Mouse (Mus musculus) midbrain, embryonic 14.5 days (tissue): ENCODE data around the gene Olfr49. TPM values are rescaled to one million over a fixed set of nuclear protein-coding genes. Genes with fewer than 3 reads are reported as not detected.
A peak's percentile ranks its signal among the peaks of the same experiment; 100 is the strongest.

Experiments used
- ATAC-seq: fragments of 200-750 bp; cut with Nextera tagmentation; 2 replicates; pipeline ENCODE4 v1.8.0; 2017; ENCODE audit warnings: moderate number of reproducible peaks, moderate library complexity; ENCODE audit not compliant: low FRiP score, low TSS enrichment
- DNase-seq: peaks from one replicate; pipeline ENCODE4 v3.0.0-alpha.2; 2015
- H3K27ac ChIP-seq: fragments of 300-500 bp; sonication (generic); replicated peaks from 2 replicates; pipeline ENCODE4 v1.5.1; 2014; ENCODE audit warnings: mild to moderate bottlenecking, low read depth, low read length, moderate library complexity
- H3K27me3 ChIP-seq: fragments of 300-500 bp; sonication (generic); 2 replicates; pipeline ENCODE4 v1.6.1; 2014; ENCODE audit warnings: low read length, control low read depth, mixed read lengths; ENCODE audit not compliant: control insufficient read depth, insufficient read depth
- H3K36me3 ChIP-seq: fragments of 300-500 bp; sonication (generic); 2 replicates; pipeline ENCODE4 v1.6.1; 2014; ENCODE audit warnings: low read length, control low read depth; ENCODE audit not compliant: control insufficient read depth, insufficient read depth
- H3K4me1 ChIP-seq: fragments of 300-500 bp; sonication (generic); 2 replicates; pipeline ENCODE4 v1.6.1; 2014; ENCODE audit warnings: mild to moderate bottlenecking, antibody characterized with exemption, low read length, control low read depth; ENCODE audit not compliant: control insufficient read depth, insufficient read depth
- H3K4me2 ChIP-seq: fragments of 300-500 bp; sonication (generic); 2 replicates; pipeline ENCODE4 v1.6.1; 2014; ENCODE audit warnings: mild to moderate bottlenecking, low read length, moderate library complexity
- H3K4me3 ChIP-seq: fragments of 300-500 bp; sonication (generic); replicated peaks from 2 replicates; pipeline ENCODE4 v1.5.1; 2014; ENCODE audit warnings: low read depth, low read length
- H3K9ac ChIP-seq: fragments of 300-500 bp; sonication (generic); replicated peaks from 2 replicates; pipeline ENCODE4 v1.6.1; 2014; ENCODE audit warnings: mild to moderate bottlenecking, low read length, moderate library complexity
- H3K9me3 ChIP-seq: fragments of 300-500 bp; sonication (generic); 2 replicates; pipeline ENCODE4 v1.6.1; 2016; ENCODE audit warnings: low read length, control low read depth, mixed read lengths; ENCODE audit not compliant: control insufficient read depth
- WGBS: fragments of 180-500 bp; shearing (Covaris S2); extraction: QIAGEN DNeasy Blood & Tissue Kit; methylation state at CpG from one replicate; pipeline ENCODE4 v1.1.7; 2014; 5-methylcytosine and 5-hydroxymethylcytosine counted together
- polyA plus RNA-seq: library from polyadenylated mRNA; unstranded; fragments of >200 nt; fragmentation: Nextera tagmentation; extraction: Ambion mirVana; gene quantifications from 2 replicates; pipeline ENCODE4 v1.2.1, GENCODE M21; 2014

Olfr49 gene
- polyA plus RNA-seq, 1 experiment from 2014 or later, result not detected

GRCm38 (mm10) chr14:54265951-54266350, 18.8 kb downstream of the Olfr49 start:
- Histone ChIP-seq H3K36me3 (peaks cover 14% of the 10 kb centered on the region), H3K9me3 (no peaks in the 10 kb centered on the region), H3K4me1 (no peaks in the 10 kb centered on the region), H3K27ac (no peak overlapping the region), H3K4me2 (no peak overlapping the region), H3K27me3 (no peaks in the 10 kb centered on the region), H3K9ac (no peak overlapping the region), H3K4me3 (no peak overlapping the region)
- DNase-seq (no peak), ATAC-seq (no peak)
- 76% methylated on average over 6 of the region's 6 CpGs for WGBS

DNA sequence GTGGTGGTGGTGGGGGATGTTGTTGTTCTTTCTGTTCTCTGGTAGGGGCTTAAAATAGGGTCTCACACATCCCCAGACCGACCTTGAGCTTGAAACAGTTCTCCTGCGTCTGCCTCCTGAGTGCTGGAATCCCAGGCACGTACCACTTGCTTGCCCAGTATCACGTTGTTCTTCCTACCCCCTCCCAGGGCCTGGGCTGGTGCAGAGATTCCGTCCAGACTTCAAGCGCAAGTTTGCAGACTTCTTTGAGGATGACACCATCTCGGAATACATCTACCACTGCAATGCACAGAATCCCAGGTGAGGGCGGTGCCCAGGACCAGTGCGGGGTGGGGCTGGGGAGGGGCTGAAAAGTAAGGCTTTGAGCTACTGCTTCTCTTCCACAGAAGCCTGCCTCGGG, 19.6 kb downstream of the Olfr49 start:
- 37% methylated on average over 10 of the region's 10 CpGs for WGBS
- Histone ChIP-seq H3K4me1 (no peaks in the 10 kb centered on the region), H3K9ac (no peak overlapping the region), H3K4me3 (no peak overlapping the region), H3K27me3 (no peaks in the 10 kb centered on the region), H3K36me3 (peaks cover 14% of the 10 kb centered on the region), H3K9me3 (no peaks in the 10 kb centered on the region), H3K27ac (no peak overlapping the region), H3K4me2 (no peak overlapping the region)
- ATAC-seq (no peak), DNase-seq (no peak)

GRCm38 (mm10) chr14:54264231-54264630, 20.5 kb downstream of the Olfr49 start:
- Histone ChIP-seq H3K9ac (no peak overlapping the region), H3K36me3 (peaks cover 14% of the 10 kb centered on the region), H3K9me3 (no peaks in the 10 kb centered on the region), H3K4me1 (peaks cover 8% of the 10 kb centered on the region; the same call in 1 of the 2 replicates), H3K27me3 (no peaks in the 10 kb centered on the region), H3K27ac (no peak overlapping the region), H3K4me2 (no peak overlapping the region), H3K4me3 (no peak overlapping the region)
- ATAC-seq (no peak), DNase-seq (no peak)
- WGBS, result 92% methylated on average over 7 of the region's 7 CpGs

DNA sequence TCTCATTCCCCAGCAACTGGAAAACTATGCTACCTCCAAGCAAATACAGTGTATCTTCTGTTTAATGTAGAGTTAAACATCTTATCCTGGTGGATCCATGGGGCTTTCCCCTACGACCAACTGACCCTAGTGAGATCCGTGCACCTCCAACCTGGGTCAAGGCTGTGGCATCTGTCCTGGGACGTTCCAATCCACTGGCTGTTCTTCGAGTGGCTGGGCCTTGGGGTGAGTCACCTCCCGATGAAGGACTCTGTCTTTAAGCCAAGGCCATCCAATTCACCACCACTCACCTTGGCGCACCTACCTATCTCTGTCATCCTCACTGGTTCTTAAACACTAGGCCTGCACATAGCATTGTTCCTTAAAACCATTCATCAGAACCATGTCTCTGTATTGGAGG, 21.6 kb downstream of the Olfr49 start:
- no peak for DNase-seq
- no peaks in the 10 kb centered on the region for H3K9me3 ChIP-seq
- 95% methylated on average over 6 of the region's 6 CpGs for WGBS
- no peak overlapping the region for H3K27ac ChIP-seq
- H3K4me1 ChIP-seq, result peaks cover 8% of the 10 kb centered on the region; the same call in 1 of the 2 replicates
- no peaks in the 10 kb centered on the region for H3K27me3 ChIP-seq
- peaks cover 9% of the 10 kb centered on the region for H3K36me3 ChIP-seq
- no peak overlapping the region for H3K4me3 ChIP-seq
- ATAC-seq, result no peak
- H3K9ac ChIP-seq, result no peak overlapping the region
- no peak overlapping the region for H3K4me2 ChIP-seq

DNA sequence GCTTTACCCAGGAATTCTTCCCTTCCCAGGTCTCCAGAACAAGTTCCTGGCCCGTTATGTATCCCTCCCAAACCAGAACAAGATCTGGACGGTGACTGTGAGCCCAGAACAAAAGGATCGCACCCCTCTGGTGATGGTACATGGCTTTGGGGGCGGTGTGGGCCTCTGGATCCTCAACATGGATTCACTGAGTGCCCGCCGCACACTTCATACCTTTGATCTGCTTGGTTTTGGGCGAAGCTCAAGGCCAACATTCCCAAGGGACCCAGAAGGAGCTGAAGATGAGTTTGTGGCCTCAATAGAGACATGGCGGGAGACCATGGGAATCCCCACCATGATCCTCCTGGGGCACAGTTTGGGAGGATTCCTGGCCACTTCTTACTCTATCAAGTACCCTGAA, 22.1 kb downstream of the Olfr49 start:
- ATAC-seq (no peak), DNase-seq (no peak)
- Histone ChIP-seq H3K27me3 (no peaks in the 10 kb centered on the region), H3K4me1 (peaks cover 8% of the 10 kb centered on the region; the same call in 1 of the 2 replicates), H3K27ac (no peak overlapping the region), H3K9me3 (no peaks in the 10 kb centered on the region), H3K4me3 (no peak overlapping the region), H3K4me2 (no peak overlapping the region), H3K9ac (no peak overlapping the region), H3K36me3 (peaks cover 6% of the 10 kb centered on the region; the same call in 1 of the 2 replicates)
- WGBS, result 87% methylated on average over 8 of the region's 8 CpGs

DNA sequence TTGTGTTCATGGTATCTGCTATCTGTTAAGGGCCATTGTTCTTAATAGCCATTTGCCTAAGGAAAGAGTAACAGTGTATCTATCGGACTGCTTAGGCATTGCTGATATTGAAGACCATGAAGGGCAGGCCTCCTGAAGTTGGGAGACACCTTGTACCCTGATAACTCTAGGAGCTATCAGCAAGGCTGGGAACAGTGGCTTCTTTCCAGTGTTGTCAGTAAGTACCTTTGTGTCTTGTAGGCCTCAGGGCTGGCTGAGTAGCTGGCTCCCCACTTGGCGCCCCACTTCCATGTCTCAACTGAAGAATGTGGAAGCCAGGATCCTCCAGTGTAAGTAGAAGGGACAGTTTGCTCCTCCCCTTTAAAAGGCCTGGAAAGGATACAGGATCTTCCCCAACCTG, 23.4 kb downstream of the Olfr49 start:
- no peak overlapping the region for H3K4me3 ChIP-seq
- H3K4me1 ChIP-seq, result peaks cover 8% of the 10 kb centered on the region; the same call in 1 of the 2 replicates
- no peak overlapping the region for H3K9ac ChIP-seq
- no peak for ATAC-seq
- no peak overlapping the region for H3K27ac ChIP-seq
- H3K9me3 ChIP-seq, result no peaks in the 10 kb centered on the region
- H3K4me2 ChIP-seq, result no peak overlapping the region
- DNase-seq, result no peak
- peaks cover 6% of the 10 kb centered on the region; the same call in 1 of the 2 replicates for H3K36me3 ChIP-seq
- WGBS, result 89% methylated on average over 2 of the region's 2 CpGs
- H3K27me3 ChIP-seq, result no peaks in the 10 kb centered on the region

DNA sequence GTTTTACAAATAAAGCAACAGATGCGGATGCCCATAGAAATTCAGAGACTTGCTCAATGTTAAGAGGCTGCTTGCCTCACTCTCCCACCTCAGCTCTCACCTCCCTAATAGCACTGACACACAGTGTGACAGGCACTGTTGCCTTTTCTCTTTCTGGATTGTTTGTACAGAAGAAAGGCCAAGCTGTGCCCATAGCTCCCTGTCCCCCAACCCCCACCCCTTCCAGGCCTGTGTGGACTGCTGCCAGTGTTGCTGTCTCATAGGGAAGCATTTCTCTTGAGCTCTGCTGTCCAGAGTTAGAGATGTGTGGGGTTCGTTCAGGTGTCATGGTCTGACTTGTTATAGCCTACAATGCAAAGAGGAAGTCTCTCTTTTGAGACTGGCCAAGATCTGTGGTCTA, 24.5 kb downstream of the Olfr49 start:
- Histone ChIP-seq H3K4me3 (no peak overlapping the region; the same call in 1 of the 2 replicates), H3K36me3 (peaks cover 6% of the 10 kb centered on the region; the same call in 1 of the 2 replicates), H3K27ac (no peak overlapping the region), H3K9me3 (no peaks in the 10 kb centered on the region), H3K4me2 (peak overlapping the region; percentile 66), H3K27me3 (no peaks in the 10 kb centered on the region), H3K9ac (no peak overlapping the region), H3K4me1 (peaks cover 9% of the 10 kb centered on the region; the same call in 1 of the 2 replicates)
- DNase-seq, result no peak
- no peak for ATAC-seq
- 85% methylated on average over 2 of the region's 2 CpGs for WGBS

GRCm38 (mm10) chr14:54259722-54260085, 25.0 kb downstream of the Olfr49 start:
- ATAC-seq, result no peak

GRCm38 (mm10) chr14:54259003-54259721, 25.6 kb downstream of the Olfr49 start:
- H3K9me3 ChIP-seq, result no peaks in the 10 kb centered on the region
- no peaks in the 10 kb centered on the region for H3K27me3 ChIP-seq
- peaks cover 17% of the 10 kb centered on the region for H3K4me1 ChIP-seq
- H3K27ac ChIP-seq, result no peak overlapping the region
- ATAC-seq (peak; percentile 86), DNase-seq (peak; percentile 89)
- under 1% methylated on average over 35 of the region's 35 CpGs for WGBS
- peak overlapping the region; percentile 51 for H3K9ac ChIP-seq
- peak overlapping the region; percentile 66 for H3K4me2 ChIP-seq
- peak overlapping the region; percentile 48 for H3K4me3 ChIP-seq
- H3K36me3 ChIP-seq, result 0 out of 2 replicates have a peak, but pooled peaks cover 6% of the 10 kb centered on the region

More at GRCm38 (mm10) chr14:54259722-54260085, 25.0 kb downstream of the Olfr49 start:
- WGBS, result 25% methylated on average over 8 of the region's 8 CpGs
- Histone ChIP-seq H3K9me3 (no peaks in the 10 kb centered on the region), H3K9ac (peak overlapping the region; percentile 51; the same call in 1 of the 2 replicates), H3K36me3 (0 out of 2 replicates have a peak, but pooled peaks cover 6% of the 10 kb centered on the region), H3K27me3 (no peaks in the 10 kb centered on the region), H3K27ac (no peak overlapping the region), H3K4me2 (peak overlapping the region; percentile 66), H3K4me1 (peaks cover 14% of the 10 kb centered on the region), H3K4me3 (peak overlapping the region; percentile 48)
- no peak for DNase-seq
